Mouse (Mus musculus) common myeloid progenitor, adult 5-6 weeks (primary cell): ENCODE data around the gene Olfr10. TPM values are rescaled to one million over a fixed set of nuclear protein-coding genes. Genes with fewer than 3 reads are reported as not detected.
"Not testable (repeated sequence)": the region's sequence is repeated elsewhere in the genome, so short reads cannot be mapped to it uniquely, and the experiment has no call there.

Experiments
- ATAC-seq: replicated peaks from 2 replicates; pipeline ENCODE4 v1.8.0; 2016; ENCODE audit warnings: low read depth, mild to moderate bottlenecking, moderate TSS enrichment, inconsistent platforms; ENCODE audit not compliant: poor library complexity, severe bottlenecking
- total RNA-seq: library from RNA; stranded (forward); fragments of 200-1000, 187-1606 nt; gene quantifications from 2 replicates; pipeline ENCODE4 v1.2.3, GENCODE M21; 2017

The Olfr10 gene
- total RNA-seq, result not detected in 2 replicates

DNA sequence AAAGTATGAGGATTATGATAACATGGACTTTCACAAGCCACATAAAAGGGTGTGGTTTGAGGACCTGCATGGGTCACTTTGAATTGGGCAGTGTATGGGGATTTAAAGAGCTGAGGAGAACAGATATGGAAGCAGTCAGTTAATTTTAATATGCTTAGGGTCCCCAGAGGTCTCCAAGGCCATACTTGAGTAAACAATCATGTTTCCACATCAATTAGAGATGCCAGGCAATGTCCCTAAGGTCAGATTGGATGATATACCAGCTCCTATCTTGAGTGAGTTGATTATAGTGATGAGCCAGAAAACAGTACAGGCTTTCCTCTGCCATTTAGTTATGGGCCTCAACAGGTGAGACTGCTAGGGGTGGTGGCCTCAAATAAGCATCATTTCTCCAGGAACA, at the start of gene Olfr10:
Gene Olfr10 (plus strand): TSS at position 301 of the 400 bp plus-strand sequence.
- no peak for ATAC-seq

DNA sequence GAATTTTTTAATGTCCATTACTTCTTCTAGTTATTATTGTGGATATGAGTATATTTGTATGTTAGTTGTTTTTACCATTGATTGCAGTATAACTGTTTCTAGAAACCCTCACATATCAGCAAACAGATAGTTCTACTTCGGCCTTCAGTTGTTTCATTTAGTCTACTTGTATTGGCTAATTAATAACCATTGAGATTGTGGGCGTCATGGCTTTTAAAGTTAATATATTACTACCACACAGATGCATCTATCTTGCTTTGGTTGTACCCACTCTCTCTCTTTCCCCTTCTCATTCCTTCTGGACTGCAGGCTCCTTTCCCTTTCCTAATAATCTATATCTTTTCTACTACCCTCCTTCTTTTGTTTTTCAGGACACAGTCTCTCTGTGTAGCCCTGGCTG, 45.2 kb upstream of the Olfr10 start:
- ATAC-seq, result no peak

DNA sequence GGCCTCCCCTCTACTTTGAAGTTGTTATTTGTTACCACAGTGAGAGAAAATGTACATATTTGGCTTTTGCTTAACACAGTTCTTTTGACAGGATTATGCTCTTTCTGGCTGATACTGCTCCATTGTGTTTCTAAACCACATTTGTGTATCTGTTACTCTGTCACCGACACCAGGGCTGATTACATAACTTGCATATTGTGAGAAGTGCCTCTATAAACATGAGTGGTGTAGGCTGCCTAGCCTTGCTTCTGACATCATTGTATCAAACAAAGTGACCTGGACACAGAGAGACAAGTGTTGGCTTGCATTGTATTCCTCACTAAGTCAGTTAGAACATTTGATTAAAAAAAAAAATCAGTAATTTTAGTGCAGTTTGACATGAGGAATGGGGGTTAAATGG, 44.7 kb upstream of the Olfr10 start:
- ATAC-seq, result no peak

DNA sequence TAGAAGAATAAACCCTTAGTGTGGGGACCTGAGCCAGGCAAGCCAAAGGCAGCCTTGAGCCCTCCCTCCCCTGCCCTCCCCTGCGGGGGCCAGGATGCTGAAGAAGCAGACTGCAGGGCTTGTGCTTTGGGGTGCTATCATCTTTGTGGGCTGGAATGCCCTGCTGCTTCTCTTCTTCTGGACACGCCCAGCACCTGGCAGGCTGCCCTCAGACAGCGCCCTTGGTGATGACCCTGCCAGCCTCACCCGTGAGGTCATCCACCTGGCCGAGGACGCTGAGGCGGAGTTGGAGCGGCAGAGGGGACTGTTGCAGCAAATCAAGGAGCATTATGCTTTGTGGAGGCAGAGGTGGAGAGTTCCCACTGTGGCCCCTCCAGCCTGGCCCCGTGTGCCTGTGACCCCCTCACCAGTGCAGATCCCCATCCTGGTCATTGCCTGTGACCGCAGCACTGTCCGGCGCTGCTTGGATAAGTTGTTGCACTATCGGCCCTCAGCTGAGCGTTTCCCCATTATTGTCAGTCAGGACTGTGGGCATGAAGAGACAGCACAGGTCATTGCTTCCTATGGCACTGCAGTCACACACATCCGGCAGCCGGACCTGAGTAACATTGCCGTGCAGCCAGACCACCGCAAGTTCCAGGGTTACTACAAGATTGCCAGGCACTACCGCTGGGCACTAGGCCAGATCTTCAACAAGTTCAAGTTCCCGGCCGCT, 43.8 kb upstream of the Olfr10 start:
- ATAC-seq, result no peak

DNA sequence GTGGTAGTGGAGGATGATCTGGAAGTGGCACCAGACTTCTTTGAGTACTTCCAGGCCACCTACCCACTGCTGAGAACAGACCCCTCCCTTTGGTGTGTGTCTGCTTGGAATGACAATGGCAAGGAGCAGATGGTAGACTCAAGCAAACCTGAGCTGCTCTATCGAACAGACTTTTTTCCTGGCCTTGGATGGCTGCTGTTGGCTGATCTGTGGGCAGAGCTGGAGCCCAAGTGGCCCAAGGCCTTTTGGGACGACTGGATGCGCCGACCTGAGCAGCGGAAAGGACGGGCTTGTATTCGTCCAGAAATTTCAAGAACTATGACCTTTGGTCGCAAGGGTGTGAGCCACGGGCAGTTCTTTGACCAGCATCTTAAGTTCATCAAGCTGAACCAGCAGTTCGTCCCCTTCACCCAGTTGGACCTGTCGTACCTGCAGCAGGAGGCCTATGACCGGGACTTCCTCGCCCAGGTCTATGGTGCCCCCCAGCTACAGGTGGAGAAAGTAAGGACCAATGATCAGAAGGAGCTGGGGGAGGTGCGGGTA, 43.2 kb upstream of the Olfr10 start:
- ATAC-seq, result no peak

DNA sequence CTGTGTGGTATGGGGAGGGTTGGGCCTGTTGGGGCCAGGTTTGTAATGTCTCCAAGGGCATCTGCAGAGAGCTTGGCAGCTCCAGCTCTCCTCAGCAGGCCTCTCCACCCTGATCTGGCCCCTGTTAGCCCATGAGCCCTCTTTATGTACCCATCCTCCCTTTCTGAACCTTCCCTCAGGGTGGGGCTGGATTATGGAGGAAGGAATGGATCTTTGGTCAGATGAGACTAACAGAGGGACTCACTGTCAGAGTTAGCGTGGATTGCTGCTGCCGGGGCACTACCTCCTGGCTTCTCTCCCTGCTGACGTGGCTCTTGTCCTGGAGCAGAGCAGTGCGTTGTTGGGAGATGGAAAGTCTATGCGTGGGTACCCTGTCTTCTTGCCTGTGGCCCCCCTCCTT, 42.3 kb upstream of the Olfr10 start:
- ATAC-seq, result no peak

DNA sequence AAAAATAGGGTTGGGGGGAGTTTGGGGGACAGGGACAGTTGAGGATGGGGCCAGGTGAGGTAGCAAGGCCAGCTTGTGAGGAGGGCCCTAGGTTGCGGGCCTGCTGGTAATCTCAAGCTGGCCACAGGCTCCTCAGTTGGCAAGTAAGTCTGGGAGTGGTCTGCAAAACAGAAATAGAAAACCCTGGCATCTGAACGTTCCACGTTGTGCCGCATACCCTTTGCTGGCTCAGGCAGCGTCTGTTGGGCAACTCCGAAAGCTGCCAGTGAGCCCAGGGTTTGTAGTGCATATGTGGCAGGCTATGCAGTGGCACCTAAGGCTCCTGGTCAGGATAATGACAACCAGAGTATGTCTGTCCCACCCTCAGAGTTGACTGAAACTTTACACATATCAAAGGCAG, 41.4 kb upstream of the Olfr10 start:
- no peak for ATAC-seq

DNA sequence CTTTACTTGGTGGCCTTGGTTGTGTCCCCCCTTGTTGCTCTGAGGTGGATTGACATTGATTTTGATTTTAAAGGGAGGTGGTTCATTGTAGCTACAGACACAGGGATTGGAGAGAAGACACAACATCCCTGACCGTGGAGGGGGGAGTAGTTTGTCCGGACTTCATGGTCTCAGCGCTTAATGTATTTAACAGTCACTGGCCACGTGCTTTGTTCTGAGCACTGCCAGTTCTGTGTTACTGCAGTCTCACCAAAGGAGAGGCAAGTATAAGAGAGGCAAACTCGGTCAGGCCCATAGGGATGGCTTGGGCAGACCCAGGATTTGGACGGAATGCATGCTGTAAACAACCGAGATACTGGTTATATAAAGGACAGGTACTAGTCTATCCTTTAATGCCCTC, 40.5 kb upstream of the Olfr10 start:
- no peak for ATAC-seq

DNA sequence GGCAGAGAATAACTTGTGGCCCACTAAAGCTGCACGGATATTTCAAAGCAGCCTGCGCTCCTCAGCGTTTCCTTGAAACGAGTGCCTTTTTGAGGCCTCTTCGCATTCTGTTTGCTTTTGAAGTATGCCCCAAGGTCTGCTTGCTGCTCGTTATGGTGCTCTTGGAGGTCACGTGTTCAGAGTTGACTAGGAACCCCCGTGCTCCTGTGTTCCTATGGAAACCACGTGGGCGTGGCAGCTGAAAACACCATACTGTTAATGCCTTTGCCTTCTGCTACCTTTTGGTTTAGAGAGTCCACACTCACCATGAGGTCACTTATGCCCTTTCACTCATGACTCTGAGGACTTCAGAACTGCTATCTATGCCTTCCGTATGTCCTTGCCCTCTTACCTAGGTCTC, 39.9 kb upstream of the Olfr10 start:
- ATAC-seq, result no peak

DNA sequence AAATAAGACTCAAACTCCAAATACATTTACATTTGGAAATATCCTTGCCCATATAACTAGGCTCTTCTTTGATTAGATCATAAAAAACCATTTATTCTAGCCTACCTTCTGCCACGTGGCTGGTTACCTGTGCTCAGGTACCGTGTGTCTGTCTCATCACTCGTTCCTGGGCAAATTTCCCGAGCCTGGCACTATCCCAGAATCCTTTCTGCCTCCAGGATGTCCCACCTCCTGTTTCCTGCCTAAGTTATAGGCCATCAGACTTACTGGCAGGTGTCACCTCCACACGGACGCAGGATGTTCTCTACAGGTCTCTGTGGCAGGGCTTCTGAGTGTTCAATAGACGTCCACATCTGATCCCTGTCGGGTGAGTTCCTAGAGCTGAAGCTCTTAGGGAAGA, 39.4 kb upstream of the Olfr10 start:
- no peak for ATAC-seq

DNA sequence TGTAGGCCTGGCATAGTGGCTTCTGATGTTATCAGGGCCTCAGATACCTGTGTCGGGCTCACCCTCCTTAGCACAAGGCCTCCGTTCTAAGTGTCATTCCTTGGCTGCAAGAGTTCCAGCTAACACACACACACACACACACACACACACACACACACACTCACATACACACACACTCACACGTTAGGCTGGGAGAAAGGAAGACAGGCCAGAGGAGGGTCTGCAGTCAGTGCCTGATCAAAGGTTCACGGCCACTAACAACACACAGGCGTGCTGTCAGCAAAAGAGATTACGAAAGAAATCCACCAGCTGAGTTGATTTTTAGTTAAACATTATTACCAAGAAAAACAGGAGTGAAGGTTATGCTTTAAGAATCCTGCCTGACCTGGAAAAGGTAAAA, 37.9 kb upstream of the Olfr10 start:
- no peak for ATAC-seq

DNA sequence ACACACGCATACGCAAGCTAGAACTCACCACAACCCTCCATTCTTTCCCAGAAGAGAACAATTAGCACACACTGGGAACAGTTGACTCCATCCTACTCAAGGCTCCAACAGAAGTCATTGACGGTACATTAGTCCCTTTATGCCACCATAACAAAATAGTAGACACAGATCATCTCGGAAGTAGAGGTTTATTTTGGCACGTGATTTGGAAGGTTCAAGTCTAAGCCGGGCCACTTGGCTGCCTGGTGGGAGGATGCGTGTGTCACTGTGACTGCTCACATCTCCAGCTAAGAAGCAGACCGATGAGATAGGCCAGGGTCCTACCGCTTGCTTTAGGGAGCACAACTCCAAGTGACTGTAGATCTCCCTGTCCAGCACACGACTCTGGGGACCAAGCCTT, 37.2 kb upstream of the Olfr10 start:
- ATAC-seq, result no peak

DNA sequence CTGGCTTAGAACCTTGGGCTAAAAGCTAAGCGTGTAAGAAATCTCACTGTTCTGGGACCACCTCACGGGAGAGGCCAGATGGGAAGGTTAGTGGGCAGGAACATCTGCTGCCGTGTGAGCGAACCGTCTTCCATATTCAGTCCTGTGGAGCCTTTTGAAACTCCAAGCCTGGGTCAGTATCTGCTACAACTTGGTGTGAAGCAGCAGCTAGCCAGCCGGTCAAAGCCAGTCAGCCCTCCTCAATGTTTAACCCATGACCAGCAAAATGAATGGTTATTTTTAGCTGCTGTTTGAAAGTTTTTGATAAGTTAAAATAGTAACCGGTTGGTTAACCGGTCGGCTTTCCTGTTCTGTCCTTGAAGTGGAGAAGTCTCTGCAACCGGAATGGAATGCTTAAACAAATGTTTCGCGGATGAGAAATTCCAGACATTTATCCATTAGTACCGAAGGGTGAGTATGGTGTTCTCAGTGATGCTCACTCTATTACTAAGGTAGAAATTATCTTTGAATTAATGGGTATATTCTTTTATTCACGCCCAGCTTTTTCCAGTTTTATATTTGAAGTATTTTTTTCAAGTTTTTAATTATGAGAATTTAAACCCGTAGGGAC, 36.5 kb upstream of the Olfr10 start:
- no peak for ATAC-seq

DNA sequence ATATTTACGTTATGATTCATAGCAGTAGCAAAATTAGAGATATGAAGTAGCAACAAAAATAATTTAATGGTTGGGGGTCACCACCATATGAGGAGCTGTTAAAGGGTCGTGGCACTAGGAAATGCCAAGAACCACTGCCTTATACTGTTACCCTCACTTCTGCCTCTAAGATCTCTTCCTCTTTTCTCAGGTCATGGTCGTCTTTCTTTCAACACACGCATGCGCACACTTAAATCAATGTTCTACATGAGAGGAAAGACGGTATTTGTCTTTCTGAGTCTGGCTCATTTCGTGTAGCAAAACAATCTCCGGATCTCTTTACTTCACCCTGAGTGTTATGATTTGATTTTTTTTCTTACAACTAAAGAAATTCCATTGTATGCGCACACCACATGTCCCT, 34.8 kb upstream of the Olfr10 start:
- ATAC-seq, result 0 out of 2 replicates have a peak, but pooled peaks have one; percentile 39

DNA sequence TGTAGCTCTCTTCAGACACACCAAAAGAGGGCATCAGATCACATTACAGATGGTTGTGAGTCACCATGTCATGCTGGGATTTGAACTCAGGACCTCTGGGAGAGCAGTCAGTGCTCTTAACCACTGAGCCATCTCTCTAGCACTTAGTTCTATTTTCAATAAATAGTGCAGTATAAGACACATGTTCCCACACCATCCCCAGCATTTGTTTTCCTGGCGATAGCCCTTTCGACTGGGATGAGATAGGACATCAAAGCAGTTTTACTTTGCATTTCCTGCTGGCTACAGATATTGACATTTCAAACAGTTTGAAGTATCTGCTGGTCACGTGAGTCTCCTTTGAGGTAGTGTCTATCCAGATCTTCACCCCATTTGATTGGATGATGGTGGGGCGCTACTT, 34.2 kb upstream of the Olfr10 start:
- no peak for ATAC-seq

DNA sequence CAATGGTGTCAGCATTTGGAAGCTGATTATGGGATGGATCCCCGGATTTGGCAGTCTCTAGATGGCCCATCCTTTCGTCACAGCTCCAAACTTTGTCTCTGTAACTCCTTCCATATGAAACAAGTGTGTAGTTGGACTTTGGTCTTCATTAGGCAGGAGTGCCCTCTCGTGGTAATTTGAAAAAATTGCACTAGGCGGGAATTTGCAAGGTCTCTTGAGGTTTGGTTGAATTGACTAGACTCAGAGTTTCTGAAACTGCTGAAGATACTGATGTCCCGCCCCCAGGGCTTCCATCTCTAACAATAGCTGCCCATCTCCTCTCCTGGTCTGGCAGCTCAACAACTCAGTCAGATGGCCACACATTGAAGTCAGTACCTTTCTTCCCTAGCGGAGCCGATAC, 33.2 kb upstream of the Olfr10 start:
- ATAC-seq, result peak; percentile 88

DNA sequence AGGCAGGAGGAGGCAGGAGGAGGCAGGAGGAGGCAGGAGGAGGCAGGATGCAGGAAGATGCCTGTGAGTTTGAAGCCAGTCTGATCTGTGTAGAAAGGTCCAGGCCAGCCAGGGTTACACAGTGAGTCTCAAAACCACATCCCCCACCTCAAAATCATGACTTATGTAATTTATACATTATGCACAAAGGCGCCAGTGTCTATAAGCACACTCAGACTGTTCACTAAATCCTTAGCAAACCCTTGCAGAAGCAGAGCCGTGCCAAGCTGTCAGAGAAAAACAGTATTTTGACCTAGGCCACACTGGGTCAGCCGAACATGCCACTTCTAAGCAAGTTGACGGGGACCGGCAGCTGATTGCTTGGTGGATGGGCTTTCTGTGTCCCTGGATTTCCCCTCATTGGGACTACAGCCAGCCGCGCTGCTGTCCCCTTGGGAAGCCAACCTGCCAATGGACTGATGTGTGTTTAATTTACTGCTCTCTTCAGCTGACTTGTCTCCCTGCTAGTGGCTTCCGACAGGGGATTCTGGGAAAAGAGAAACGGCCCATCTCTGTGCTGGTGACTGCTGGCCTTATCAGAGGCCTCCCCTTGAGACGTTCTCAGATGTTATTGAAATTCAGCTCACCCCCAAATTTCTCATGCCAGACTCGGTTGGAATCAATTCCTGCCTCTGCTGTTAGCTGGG, 30.6 kb upstream of the Olfr10 start:
- no peak for ATAC-seq

DNA sequence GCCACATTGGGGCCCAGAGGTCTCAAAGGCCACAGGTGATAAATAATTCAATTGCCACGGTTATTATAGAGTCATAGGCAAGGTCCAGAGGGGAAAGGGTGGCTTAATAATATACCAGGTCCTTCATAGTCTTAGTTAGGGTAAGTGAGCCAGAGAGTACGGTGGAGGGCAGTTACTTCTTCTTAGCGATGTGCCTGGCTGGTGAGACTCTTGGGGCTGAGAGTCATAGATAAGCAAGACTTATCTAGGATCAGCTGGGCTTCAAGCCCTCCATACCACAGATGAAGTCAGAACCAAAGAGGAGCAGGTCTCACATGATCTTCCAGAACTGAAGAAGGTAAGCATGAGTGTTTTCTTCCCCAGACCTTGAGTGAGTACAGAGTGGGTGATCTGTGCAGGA, 26.3 kb upstream of the Olfr10 start, which contains the start of gene Olfr1393:
Gene Olfr1393 (plus strand): TSS at position 83 of the 400 bp plus-strand sequence.
- ATAC-seq, result 0 out of 2 replicates have a peak, but pooled peaks have one; percentile 29

DNA sequence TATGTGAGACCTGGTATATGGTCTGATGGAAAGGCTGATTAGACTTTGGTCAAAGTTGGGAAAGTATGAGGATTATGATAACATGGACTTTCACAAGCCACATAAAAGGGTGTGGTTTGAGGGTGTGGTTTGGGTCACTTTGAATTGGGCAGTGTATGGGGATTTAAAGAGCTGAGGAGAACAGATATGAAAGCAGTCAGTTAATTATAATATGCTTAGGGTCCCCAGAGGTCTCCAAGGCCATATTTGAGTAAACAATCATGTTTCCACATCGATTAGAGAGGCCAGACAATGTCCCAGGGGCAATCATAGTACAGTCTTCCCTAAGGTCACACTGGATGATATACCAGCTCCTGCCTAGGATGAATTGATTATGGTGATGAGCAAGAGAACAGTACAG, 19.6 kb upstream of the Olfr10 start, which contains the start of gene Olfr1392:
Gene Olfr1392 (plus strand): TSS at position 301 of the 400 bp plus-strand sequence.
- not testable (repeated sequence) for ATAC-seq

DNA sequence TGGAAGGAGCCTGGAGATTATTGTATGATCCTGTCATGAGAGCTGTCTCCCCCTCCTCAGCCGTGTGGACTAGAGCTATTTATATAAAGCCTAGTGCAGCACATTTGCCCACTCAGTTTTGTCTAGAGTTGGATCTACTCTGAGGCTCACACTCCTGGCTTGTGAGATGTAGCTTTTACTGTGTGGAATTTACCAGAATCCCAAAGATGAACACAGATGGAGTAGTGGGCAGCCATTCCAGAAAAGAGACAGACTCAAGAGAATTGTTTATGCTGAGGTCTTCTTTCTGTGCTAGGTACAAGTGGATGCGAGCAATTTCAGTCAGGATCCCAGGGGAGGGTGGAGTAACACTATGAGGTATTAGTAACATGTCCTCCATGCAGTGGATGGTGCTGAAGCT, 17.3 kb upstream of the Olfr10 start:
- ATAC-seq, result no peak

DNA sequence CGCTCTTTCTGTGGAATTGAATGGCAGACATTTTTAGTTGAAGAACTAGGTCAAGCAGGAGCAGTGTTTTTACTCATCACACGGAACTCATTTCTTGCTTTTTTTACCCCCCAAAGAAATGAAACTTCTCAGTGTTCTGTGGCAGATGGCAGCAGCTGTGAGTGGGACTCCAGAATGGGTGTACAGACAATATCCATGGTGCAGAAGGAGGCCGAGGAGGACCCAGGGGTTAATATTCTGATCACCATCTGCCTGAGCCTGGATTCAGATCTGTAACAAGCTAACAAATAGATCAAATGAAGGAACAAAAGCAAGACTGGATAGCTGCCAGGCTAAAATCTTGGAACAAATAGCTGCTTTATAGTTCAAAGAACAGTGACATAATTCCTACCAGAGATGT, 11.8 kb upstream of the Olfr10 start:
- no peak for ATAC-seq
